Mouse (Mus musculus) E14TG2a.4 (cell line): ENCODE measurements around the gene Krtap29-1.

Source experiments
- H3K27me3 ChIP-seq: 2 replicates; pipeline ENCODE4 v1.6.1; 2014; ENCODE audit warnings: low read length, control low read depth; ENCODE audit not compliant: insufficient read depth
- H3K36me3 ChIP-seq: 2 replicates; pipeline ENCODE4 v1.6.1; 2014; ENCODE audit warnings: low read length, control low read depth; ENCODE audit not compliant: insufficient read depth
- H3K4me1 ChIP-seq: replicated peaks from 2 replicates; pipeline ENCODE4 v1.6.1; 2014; ENCODE audit warnings: low read depth, low read length, control low read depth
- H3K4me3 ChIP-seq: replicated peaks from 2 replicates; pipeline ENCODE4 v1.5.1; 2014; ENCODE audit warnings: mild to moderate bottlenecking, low read length
- H3K9me3 ChIP-seq: 2 replicates; pipeline ENCODE4 v1.6.1; 2014; ENCODE audit warnings: low read length, control low read depth
- CTCF ChIP-seq: conservative IDR thresholded peaks from 2 replicates; pipeline ENCODE4 v1.5.1; 2014; ENCODE audit warnings: low read length
- NANOG ChIP-seq: IDR thresholded peaks from 2 replicates; pipeline ENCODE4 v1.6.1; 2014; ENCODE audit warnings: borderline replicate concordance, low read length, mixed read lengths
- POU5F1 ChIP-seq: IDR thresholded peaks from 2 replicates; pipeline ENCODE4 v1.6.1; 2014; ENCODE audit warnings: low read length, borderline replicate concordance

Gene Krtap29-1

DNA sequence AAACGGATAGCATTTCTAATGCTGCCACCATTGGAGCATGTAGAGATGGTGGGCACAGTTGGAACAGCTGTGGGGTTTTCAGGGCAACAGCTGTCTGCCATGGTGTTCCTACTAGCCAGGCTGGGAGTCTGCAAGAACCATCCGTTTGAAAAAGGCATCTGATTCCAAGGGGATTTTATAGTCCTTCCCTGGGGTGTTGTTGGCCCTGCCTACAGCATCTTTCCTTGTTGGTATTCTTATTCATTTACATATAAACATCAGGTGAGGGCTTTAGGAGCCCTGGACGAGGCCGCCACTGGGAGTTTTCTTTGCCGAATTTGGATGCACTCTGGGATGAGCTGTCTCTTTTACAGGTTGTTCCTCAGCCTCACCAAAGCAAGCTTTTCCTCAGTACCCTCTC, at the start of gene Krtap29-1:
Gene Krtap29-1, minus strand, starts transcription at position 101 of the 400 bp plus-strand sequence.
- H3K4me3 ChIP-seq, result no peak within 1 kb of the TSS
- H3K27me3 ChIP-seq, result peaks cover 11% of the 10 kb centered on the region; the same call in 1 of the 2 replicates
- peaks cover 30% of the 10 kb centered on the region for H3K9me3 ChIP-seq
- H3K36me3 ChIP-seq, result no peaks in the 10 kb centered on the region
- H3K4me1 ChIP-seq, result no peaks in the 10 kb centered on the region
- no peak for TF ChIP-seq CTCF
- TF ChIP-seq POU5F1, result no peak
- TF ChIP-seq NANOG, result no peak

DNA sequence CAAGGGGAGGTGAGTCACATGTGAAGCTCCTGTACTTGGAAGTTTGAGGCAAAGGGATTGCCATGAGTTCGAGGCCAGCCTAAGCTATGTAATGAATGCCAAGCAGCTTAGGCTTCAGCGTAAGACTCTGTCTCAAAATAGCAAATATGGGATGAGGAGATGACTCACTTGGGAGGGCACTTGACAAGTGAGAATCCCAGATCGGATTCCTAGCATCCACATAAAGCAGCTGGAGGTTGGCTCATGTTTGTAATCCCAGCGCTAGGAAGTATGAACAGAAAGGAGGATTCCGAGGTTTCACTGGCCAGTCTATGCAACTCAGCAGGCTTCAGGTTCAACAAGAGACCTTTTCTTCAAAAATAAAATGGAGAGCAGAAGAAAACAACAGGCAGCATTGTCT, 42.6 kb upstream of the Krtap29-1 start:
- no peak for TF ChIP-seq POU5F1
- TF ChIP-seq CTCF, result no peak
- TF ChIP-seq NANOG, result no peak
- Histone ChIP-seq H3K4me3 (no peak overlapping the region), H3K4me1 (no peaks in the 10 kb centered on the region), H3K36me3 (no peaks in the 10 kb centered on the region), H3K27me3 (no peaks in the 10 kb centered on the region), H3K9me3 (peaks cover 21% of the 10 kb centered on the region)

DNA sequence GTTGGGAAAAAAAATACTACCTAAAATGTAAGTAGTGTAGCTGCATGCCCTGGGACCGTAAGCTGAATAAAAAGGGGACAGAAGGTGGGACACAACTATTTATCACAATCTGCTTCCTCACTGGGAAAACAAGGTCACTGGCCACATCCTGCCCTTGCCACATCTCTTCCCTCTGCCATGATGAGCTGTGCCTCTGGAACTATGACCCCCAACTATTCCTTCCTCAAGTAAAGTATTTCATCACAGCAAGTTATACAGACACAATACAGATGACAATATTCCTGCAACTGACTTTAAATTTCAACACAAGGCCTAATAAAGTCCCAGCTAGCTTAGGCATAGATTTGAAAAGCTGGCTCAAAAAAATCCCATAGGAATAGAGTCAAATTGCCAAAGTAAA, 40.6 kb upstream of the Krtap29-1 start:
- H3K9me3 ChIP-seq, result peaks cover 21% of the 10 kb centered on the region
- no peaks in the 10 kb centered on the region for H3K4me1 ChIP-seq
- H3K27me3 ChIP-seq, result no peaks in the 10 kb centered on the region
- H3K4me3 ChIP-seq, result no peak overlapping the region
- H3K36me3 ChIP-seq, result no peaks in the 10 kb centered on the region
- TF ChIP-seq POU5F1 (no peak), NANOG (no peak), CTCF (no peak)

DNA sequence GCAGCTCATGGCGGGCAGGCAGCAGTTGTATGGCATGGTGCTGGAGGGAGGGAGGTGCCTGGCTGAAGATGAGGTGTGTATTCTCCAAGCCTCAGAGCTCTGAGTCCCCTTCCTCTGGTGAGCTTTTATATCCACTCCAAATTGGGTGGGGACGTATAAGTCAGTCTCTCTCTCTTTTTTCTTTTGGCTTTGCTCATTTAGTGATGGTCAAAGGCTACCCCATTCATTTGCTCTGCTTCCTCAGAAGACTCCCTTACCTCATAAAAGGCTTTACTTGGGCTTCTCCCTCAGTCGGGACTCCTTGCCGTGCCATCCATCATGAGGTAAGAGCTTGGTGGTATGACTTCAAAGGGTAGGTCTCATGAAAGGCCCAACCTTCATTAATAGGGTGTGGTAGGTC, 37.3 kb upstream of the Krtap29-1 start, which contains the start of gene Krt33a:
Gene Krt33a, minus strand, starts transcription at position 101 of the 400 bp plus-strand sequence.
- H3K4me3 ChIP-seq, result no peak within 1 kb of the TSS
- peaks cover 7% of the 10 kb centered on the region for H3K9me3 ChIP-seq
- peaks cover 5% of the 10 kb centered on the region; the same call in 1 of the 2 replicates for H3K27me3 ChIP-seq
- no peaks in the 10 kb centered on the region for H3K36me3 ChIP-seq
- H3K4me1 ChIP-seq, result no peaks in the 10 kb centered on the region
- no peak for TF ChIP-seq POU5F1

DNA sequence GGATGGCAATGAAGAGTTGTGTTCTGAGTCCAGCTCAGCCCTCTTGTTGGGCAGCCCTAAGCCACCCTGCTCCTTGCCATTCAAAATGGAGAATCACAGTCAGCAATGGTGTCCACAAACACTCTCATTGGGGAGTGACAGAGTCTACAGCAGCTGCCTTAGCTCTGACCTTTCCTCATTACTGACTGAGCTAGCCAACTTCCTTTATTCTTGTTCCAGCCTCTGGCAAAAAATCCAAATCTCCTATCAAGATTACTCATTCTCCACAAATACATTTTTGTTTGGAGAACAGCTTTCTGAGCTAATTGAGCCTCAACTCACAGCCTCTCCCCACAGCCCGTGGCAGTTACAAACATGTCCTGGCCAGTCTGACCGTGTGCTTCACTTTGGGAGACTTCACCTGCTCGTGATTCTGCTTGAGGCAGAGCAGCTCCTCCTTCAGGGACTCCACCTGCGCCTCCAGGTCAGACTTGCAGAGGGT, 34.9 kb upstream of the Krtap29-1 start:
- no peaks in the 10 kb centered on the region for H3K9me3 ChIP-seq
- no peak for TF ChIP-seq NANOG
- no peak for TF ChIP-seq POU5F1
- H3K36me3 ChIP-seq, result no peaks in the 10 kb centered on the region
- H3K27me3 ChIP-seq, result peaks cover 5% of the 10 kb centered on the region; the same call in 1 of the 2 replicates
- H3K4me1 ChIP-seq, result no peaks in the 10 kb centered on the region
- no peak overlapping the region for H3K4me3 ChIP-seq

DNA sequence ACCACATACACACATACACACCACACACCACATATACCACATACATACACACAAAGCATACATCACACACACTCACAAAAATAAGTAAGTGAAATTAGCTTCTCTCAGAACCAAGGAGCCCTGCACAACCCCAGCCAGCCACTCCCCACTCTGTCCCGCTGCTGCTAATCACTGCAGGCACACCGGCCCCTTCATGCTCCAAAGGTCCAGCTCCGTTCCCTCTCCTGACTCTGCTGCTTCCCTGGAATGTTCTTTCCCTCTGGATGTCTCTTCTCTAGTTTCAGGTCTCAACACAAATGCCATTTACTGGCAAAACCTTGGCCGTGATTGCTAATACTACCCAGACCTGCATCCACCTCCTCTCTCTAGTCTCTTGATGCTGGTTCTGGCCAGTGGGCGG, 31.8 kb upstream of the Krtap29-1 start:
- Histone ChIP-seq H3K27me3 (peaks cover 5% of the 10 kb centered on the region), H3K4me3 (no peak overlapping the region), H3K36me3 (no peaks in the 10 kb centered on the region), H3K9me3 (no peaks in the 10 kb centered on the region), H3K4me1 (no peaks in the 10 kb centered on the region)
- TF ChIP-seq NANOG, result no peak
- TF ChIP-seq POU5F1, result no peak
- no peak for TF ChIP-seq CTCF

DNA sequence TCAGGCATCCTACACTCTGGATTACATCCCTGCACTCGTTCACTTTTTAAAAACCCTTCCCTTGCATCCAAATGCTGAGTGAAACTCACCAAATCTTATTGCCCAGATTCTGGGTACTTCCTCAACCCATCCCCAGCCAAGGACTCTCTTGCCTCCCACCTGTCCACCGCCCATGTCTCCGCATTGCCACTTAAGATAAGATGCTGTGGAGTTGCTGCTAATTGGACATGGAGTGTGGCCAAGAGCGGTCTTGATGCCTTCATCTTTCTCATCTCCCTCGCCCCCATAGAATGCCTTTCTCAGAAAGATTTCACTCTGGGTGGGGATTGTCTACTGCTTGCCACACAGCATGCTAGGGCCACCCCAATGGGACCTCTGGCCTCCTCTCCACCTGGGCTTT, 29.5 kb upstream of the Krtap29-1 start:
- Histone ChIP-seq H3K36me3 (no peaks in the 10 kb centered on the region), H3K4me1 (no peaks in the 10 kb centered on the region), H3K9me3 (no peaks in the 10 kb centered on the region), H3K4me3 (no peak overlapping the region), H3K27me3 (no peaks in the 10 kb centered on the region; the same call in 1 of the 2 replicates)
- no peak for TF ChIP-seq CTCF
- TF ChIP-seq POU5F1, result no peak
- no peak for TF ChIP-seq NANOG

DNA sequence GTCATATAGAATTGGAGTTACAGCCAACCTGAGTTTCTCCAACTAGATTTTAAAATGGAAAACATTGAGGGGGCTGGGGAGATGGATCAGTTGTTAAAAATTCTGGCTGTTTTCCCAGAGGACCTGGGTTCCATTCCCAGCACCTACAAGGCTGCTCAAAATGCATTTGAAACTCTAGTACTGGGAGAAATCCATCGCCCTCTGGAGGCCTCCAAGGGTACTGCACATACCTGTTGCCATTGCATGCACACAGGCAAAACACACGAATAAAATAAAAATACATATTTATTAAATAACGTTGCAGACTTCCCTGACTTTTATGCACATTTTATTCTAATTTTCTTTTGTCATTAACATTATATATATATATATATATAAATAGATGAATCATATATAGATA, 27.8 kb upstream of the Krtap29-1 start:
- Histone ChIP-seq H3K27me3 (no peaks in the 10 kb centered on the region; the same call in 1 of the 2 replicates), H3K4me3 (no peak overlapping the region), H3K9me3 (peaks cover 1% of the 10 kb centered on the region; the same call in 1 of the 2 replicates), H3K4me1 (no peaks in the 10 kb centered on the region), H3K36me3 (no peaks in the 10 kb centered on the region)
- no peak for TF ChIP-seq NANOG
- TF ChIP-seq POU5F1, result no peak
- TF ChIP-seq CTCF, result peak; percentile 88

DNA sequence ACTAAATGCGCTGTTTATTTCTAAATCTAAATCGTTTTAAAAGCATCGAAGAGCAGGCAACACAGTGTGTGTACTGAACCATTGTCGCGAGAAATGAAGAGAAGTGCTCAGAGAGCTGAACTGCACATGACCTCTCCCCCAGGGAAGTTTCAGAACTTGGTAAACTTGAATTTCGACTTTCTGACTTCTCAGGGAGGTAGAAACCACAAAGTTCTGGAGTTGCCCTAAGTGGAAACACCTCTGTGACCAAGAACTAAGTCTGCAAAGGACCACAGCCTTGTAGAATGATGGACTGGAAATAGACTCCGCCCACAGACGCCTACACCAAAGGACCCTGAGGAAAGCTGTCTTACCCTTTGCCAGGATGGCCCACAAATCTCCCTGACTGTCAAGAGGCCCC, 27.1 kb upstream of the Krtap29-1 start:
- Histone ChIP-seq H3K36me3 (no peaks in the 10 kb centered on the region), H3K4me3 (no peak overlapping the region), H3K27me3 (no peaks in the 10 kb centered on the region; the same call in 1 of the 2 replicates), H3K9me3 (peaks cover 4% of the 10 kb centered on the region; the same call in 1 of the 2 replicates), H3K4me1 (no peaks in the 10 kb centered on the region)
- TF ChIP-seq NANOG (no peak), CTCF (no peak), POU5F1 (no peak)
